ENCODE assay signal across 16 mouse cellular contexts in the genomic region with DNA sequence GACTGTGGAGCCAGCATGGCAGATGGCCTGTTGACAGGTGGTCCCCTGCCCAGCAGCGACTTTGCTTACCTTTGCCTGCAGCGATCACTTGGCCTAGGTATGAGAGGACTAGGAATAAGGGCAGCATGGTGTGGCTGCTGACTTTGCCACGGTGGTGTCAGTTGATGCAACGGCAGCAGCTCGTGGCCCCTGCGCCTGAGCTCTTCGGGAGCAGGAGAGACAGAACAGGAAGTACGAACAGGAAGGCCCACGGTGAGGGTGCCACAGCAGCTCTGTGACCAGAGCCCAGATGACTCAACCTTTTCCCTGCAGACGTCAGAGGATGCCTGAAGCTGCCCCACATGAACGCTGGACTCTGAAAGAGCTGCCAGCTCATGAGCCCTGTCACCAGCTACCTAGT. TPM values are rescaled to one million over a fixed set of nuclear protein-coding genes. Genes with fewer than 3 reads are reported as not detected.
DNase-seq lines count a peak whose midpoint lies in the region; ATAC-seq and TF ChIP-seq lines count a peak whose summit lies in the region.
"Had no signal": no experiment of that assay in that cellular context is flagged by ENCODE, and none has a peak within 500 bp of the region (broad histone marks: within the 10 kb centered on the region; RNA-seq: fewer than 3 reads in every experiment).

A gene (minus strand): TSS at position 223 of the 400 bp plus-strand sequence.

- peaks cover 3% of the 10 kb centered on the region; the same call in 1 of the 2 replicates for H3K4me1 ChIP-seq in embryonic facial prominence, embryonic 14.5 days (ENCODE audit: control insufficient read depth, insufficient read depth, low read length)
- peaks cover 18% of the 10 kb centered on the region for H3K4me1 ChIP-seq in embryonic facial prominence, embryonic 10.5 days
- no peaks in the 10 kb centered on the region; the same call in 1 of the 2 replicates for H3K4me1 ChIP-seq in lung, embryonic 14.5 days (ENCODE audit: insufficient read depth)
- peaks cover 5% of the 10 kb centered on the region; the same call in 1 of the 2 replicates for H3K4me1 ChIP-seq in midbrain, embryonic 13.5 days (replicated peaks)

- H3K27ac ChIP-seq in embryonic facial prominence, embryonic 14.5 days (replicated peaks; ENCODE audit: low read depth, low read length) = no peak within 1 kb of the TSS
- no peak within 1 kb of the TSS for H3K27ac ChIP-seq in embryonic facial prominence, embryonic 10.5 days (replicated peaks)
- H3K27ac ChIP-seq in lung, embryonic 14.5 days (ENCODE audit: low read depth) = no peak within 1 kb of the TSS
- no peak within 1 kb of the TSS for H3K27ac ChIP-seq in midbrain, embryonic 13.5 days
- H3K27ac ChIP-seq: kidney, embryonic 15.5 days; limb, embryonic 12.5 days; midbrain, embryonic 10.5 days had no signal

- no peaks in the 10 kb centered on the region for H3K9me3 ChIP-seq in embryonic facial prominence, embryonic 14.5 days (ENCODE audit: control insufficient read depth, low read length)
- no peaks in the 10 kb centered on the region for H3K9me3 ChIP-seq in embryonic facial prominence, embryonic 10.5 days
- H3K9me3 ChIP-seq in lung, embryonic 14.5 days (ENCODE audit: low read depth, low read length) = no peaks in the 10 kb centered on the region
- H3K9me3 ChIP-seq in midbrain, embryonic 13.5 days = no peaks in the 10 kb centered on the region
- H3K9me3 ChIP-seq: kidney, embryonic 15.5 days; limb, embryonic 12.5 days; midbrain, embryonic 10.5 days had no signal

- no peaks in the 10 kb centered on the region for H3K27me3 ChIP-seq in embryonic facial prominence, embryonic 14.5 days (replicated peaks; ENCODE audit: control insufficient read depth, insufficient read depth, low read length)
- no peaks in the 10 kb centered on the region for H3K27me3 ChIP-seq in embryonic facial prominence, embryonic 10.5 days (replicated peaks; ENCODE audit: low read depth, poor library complexity, severe bottlenecking)
- H3K27me3 ChIP-seq in lung, embryonic 14.5 days (ENCODE audit: insufficient read depth, low read length) = no peaks in the 10 kb centered on the region
- H3K27me3 ChIP-seq in midbrain, embryonic 13.5 days = no peaks in the 10 kb centered on the region
- H3K27me3 ChIP-seq: kidney, embryonic 15.5 days; limb, embryonic 12.5 days had no signal

- peak; percentile 5 for DNase-seq in embryonic facial prominence, embryonic 14.5 days (ENCODE audit: low spot score)
- DNase-seq in embryonic facial prominence, embryonic 10.5 days (ENCODE audit: low spot score) = no peak
- peak; percentile 8 for DNase-seq in thymus, postnatal 0 days (ENCODE audit: low spot score)
- DNase-seq in thymus, postnatal 10 days (ENCODE audit: low spot score in 2 of 2) = no peak
- DNase-seq in lung, embryonic 14.5 days = peak; percentile 36
- DNase-seq in adipocyte (ENCODE audit: low spot score) = no peak
- DNase-seq: adrenal gland, adult 2 months; cerebellum, adult 2 months; thymus, postnatal 36 days had no signal

- H3K4me2 ChIP-seq in embryonic facial prominence, embryonic 14.5 days (ENCODE audit: low read depth, low read length) = no peak within 1 kb of the TSS
- peak within 1 kb of the TSS; percentile 20; the same call in 1 of the 2 replicates for H3K4me2 ChIP-seq in lung, embryonic 14.5 days
- H3K4me2 ChIP-seq in midbrain, embryonic 13.5 days (replicated peaks) = no peak within 1 kb of the TSS
- H3K4me2 ChIP-seq: kidney, embryonic 15.5 days; limb, embryonic 12.5 days had no signal

- no peak for ATAC-seq in embryonic facial prominence, embryonic 14.5 days (ENCODE audit: low read depth)
- 0 out of 2 replicates have a peak, but pooled peaks have one; percentile 9 for ATAC-seq in lung, embryonic 14.5 days (ENCODE audit: insufficient read depth)
- peak; percentile 61; the same call in 1 of the 2 replicates for ATAC-seq in neutrophil, adult 5-6 weeks (ENCODE audit: extremely low read depth, insufficient number of reproducible peaks, low FRiP score, poor library complexity, severe bottlenecking)
- no peak for ATAC-seq in midbrain, embryonic 13.5 days
- ATAC-seq: hindbrain, embryonic 16.5 days had no signal

- 47% methylated on average over 11 of the region's 11 CpGs for WGBS in embryonic facial prominence, embryonic 14.5 days
- WGBS in embryonic facial prominence, embryonic 10.5 days = 53% methylated on average over 11 of the region's 11 CpGs
- 33% methylated on average over 11 of the region's 11 CpGs for WGBS in lung, embryonic 14.5 days
- 70% methylated on average over 11 of the region's 11 CpGs for WGBS in midbrain, embryonic 13.5 days

- no peak within 1 kb of the TSS for H3K9ac ChIP-seq in embryonic facial prominence, embryonic 14.5 days (ENCODE audit: low read depth, low read length)
- H3K9ac ChIP-seq in lung, embryonic 14.5 days = no peak within 1 kb of the TSS
- no peak within 1 kb of the TSS for H3K9ac ChIP-seq in midbrain, embryonic 13.5 days (replicated peaks)
- H3K9ac ChIP-seq: kidney, embryonic 15.5 days; limb, embryonic 12.5 days had no signal

- TF ChIP-seq CTCF in lung, embryonic 14.5 days (IDR thresholded peaks at IDR 0.05; ENCODE audit: low read depth) = no peak

- H3K36me3 ChIP-seq in embryonic facial prominence, embryonic 14.5 days (ENCODE audit: control insufficient read depth, insufficient read depth, low read length) = no peaks in the 10 kb centered on the region
- no peaks in the 10 kb centered on the region for H3K36me3 ChIP-seq in embryonic facial prominence, embryonic 10.5 days (replicated peaks)
- H3K36me3 ChIP-seq in lung, embryonic 14.5 days (ENCODE audit: insufficient read depth) = no peaks in the 10 kb centered on the region
- no peaks in the 10 kb centered on the region for H3K36me3 ChIP-seq in midbrain, embryonic 13.5 days
- H3K36me3 ChIP-seq: kidney, embryonic 15.5 days; limb, embryonic 12.5 days; midbrain, embryonic 10.5 days had no signal

- H3K4me3 ChIP-seq in embryonic facial prominence, embryonic 14.5 days (ENCODE audit: low read depth, low read length) = no peak within 1 kb of the TSS
- H3K4me3 ChIP-seq in embryonic facial prominence, embryonic 10.5 days = no peak within 1 kb of the TSS
- H3K4me3 ChIP-seq in lung, embryonic 14.5 days (ENCODE audit: low read depth, low read length) = no peak within 1 kb of the TSS
- H3K4me3 ChIP-seq in midbrain, embryonic 13.5 days (replicated peaks) = no peak within 1 kb of the TSS
- H3K4me3 ChIP-seq: kidney, embryonic 15.5 days; limb, embryonic 12.5 days; midbrain, embryonic 10.5 days had no signal

RNA-seq across cellular contexts. Expression of the gene that starts here (rescaled TPM):
- 0.13 and 0.39 TPM in 2 replicates for polyA plus RNA-seq in embryonic facial prominence, embryonic 14.5 days (2014; fragmentation: Nextera tagmentation; extraction: Ambion mirVana)
- polyA plus RNA-seq in embryonic facial prominence, embryonic 10.5 days (2016; fragmentation: Nextera tagmentation; extraction: Ambion mirVana) = not detected in 2 replicates
- polyA plus RNA-seq in thymus, postnatal 0 days (2015; fragmentation: Nextera tagmentation; extraction: Ambion mirVana) = 0.14 and 0.24 TPM in 2 replicates
- 0.15 and 0.67 TPM in 2 replicates for polyA plus RNA-seq in lung, embryonic 14.5 days (2014; fragmentation: Nextera tagmentation; extraction: Ambion mirVana)
- 1.4 and 2.0 TPM in 2 replicates for total RNA-seq in neutrophil, adult 5-6 weeks (2017)
- polyA plus RNA-seq in midbrain, embryonic 13.5 days (2015; fragmentation: Nextera tagmentation; extraction: Ambion mirVana) = not detected in 2 replicates
- total RNA-seq: adrenal gland, adult 2 months; layer of hippocampus, postnatal 14 days had no signal
- polyA plus RNA-seq: adrenal gland, adult 2 months; midbrain, embryonic 10.5 days had no signal

Comparison
In these comparisons a context has a peak if more than half of its experiments do, and no peak if none do; other contexts are left out.
1. Peak in DNase-seq in embryonic facial prominence, embryonic 14.5 days; RNA of the gene not detected or under 1 TPM.
2. Peak in DNase-seq in thymus, postnatal 0 days; RNA of the gene not detected or under 1 TPM.
3. Peak in DNase-seq, ATAC-seq and H3K4me2 ChIP-seq in lung, embryonic 14.5 days; RNA of the gene not detected or under 1 TPM.